8 mouse cellular contexts compared by ENCODE assay signal in genomic region chr11:119190498-119190897, GRCm38 (mm10). TPM values are rescaled to one million over a fixed set of nuclear protein-coding genes. Genes with fewer than 3 reads are reported as not detected.
DNase-seq lines count a peak whose midpoint lies in the region; ATAC-seq and TF ChIP-seq lines count a peak whose summit lies in the region.

No protein-coding gene starts in this region.

- peak; percentile 63 for ATAC-seq in CD4-positive, CD25-positive, alpha-beta regulatory T cell, adult 4 months
- ATAC-seq in embryonic facial prominence, embryonic 12.5 days (ENCODE audit: insufficient number of reproducible peaks, insufficient read depth, low FRiP score, low TSS enrichment): peak; percentile 31; the same call in 1 of the 2 replicates
- ATAC-seq in heart, embryonic 12.5 days (ENCODE audit: insufficient number of reproducible peaks, low FRiP score): peak; percentile 73
- peak; percentile 53 for ATAC-seq in kidney, embryonic 14.5 days (ENCODE audit: low FRiP score, low TSS enrichment)
- ATAC-seq in neural tube, embryonic 13.5 days (ENCODE audit: low read depth): peak; percentile 69

- 0 out of 2 replicates have a peak, but pooled peaks cover 5% of the 10 kb centered on the region for H3K36me3 ChIP-seq in embryonic facial prominence, embryonic 12.5 days
- no peaks in the 10 kb centered on the region for H3K36me3 ChIP-seq in heart, embryonic 12.5 days
- H3K36me3 ChIP-seq in kidney, embryonic 14.5 days (ENCODE audit: control insufficient read depth, insufficient read depth, low read length): no peaks in the 10 kb centered on the region
- H3K36me3 ChIP-seq in neural tube, embryonic 13.5 days: peaks cover 3% of the 10 kb centered on the region; the same call in 1 of the 2 replicates
- no peaks in the 10 kb centered on the region for H3K36me3 ChIP-seq in thymus, adult 2 months (ENCODE audit: control insufficient read depth, insufficient read depth, low read length)

- no peaks in the 10 kb centered on the region for H3K27me3 ChIP-seq in embryonic facial prominence, embryonic 12.5 days
- H3K27me3 ChIP-seq in heart, embryonic 12.5 days (replicated peaks): 0 out of 2 replicates have a peak, but pooled peaks cover 6% of the 10 kb centered on the region
- no peaks in the 10 kb centered on the region for H3K27me3 ChIP-seq in kidney, embryonic 14.5 days (ENCODE audit: control insufficient read depth, insufficient read depth, low read length)
- no peaks in the 10 kb centered on the region for H3K27me3 ChIP-seq in neural tube, embryonic 13.5 days
- H3K27me3 ChIP-seq in thymus, adult 2 months (ENCODE audit: control insufficient read depth, insufficient read depth, low read length): no peaks in the 10 kb centered on the region

- H3K27ac ChIP-seq in embryonic facial prominence, embryonic 12.5 days: no peak overlapping the region
- H3K27ac ChIP-seq in heart, embryonic 12.5 days (ENCODE audit: poor library complexity, severe bottlenecking): no peak overlapping the region
- H3K27ac ChIP-seq in kidney, embryonic 14.5 days (ENCODE audit: low read depth, low read length): no peak overlapping the region
- peak overlapping the region; percentile 79 for H3K27ac ChIP-seq in neural tube, embryonic 13.5 days (replicated peaks)
- no peak overlapping the region for H3K27ac ChIP-seq in thymus, adult 2 months (ENCODE audit: control insufficient read depth, insufficient read depth, low read length)

- TF ChIP-seq POLR2A in thymus, adult 2 months (IDR thresholded peaks at IDR 0.05; ENCODE audit: control insufficient read depth, extremely low read depth, insufficient read depth, low read length, poor library complexity): no peak

- H3K9me3 ChIP-seq in embryonic facial prominence, embryonic 12.5 days: no peaks in the 10 kb centered on the region
- no peaks in the 10 kb centered on the region for H3K9me3 ChIP-seq in heart, embryonic 12.5 days (replicated peaks)
- no peaks in the 10 kb centered on the region for H3K9me3 ChIP-seq in kidney, embryonic 14.5 days (ENCODE audit: control insufficient read depth, low read length)
- H3K9me3 ChIP-seq in neural tube, embryonic 13.5 days: no peaks in the 10 kb centered on the region

- peak; percentile 85 for TF ChIP-seq CTCF in thymus, adult 2 months (IDR thresholded peaks at IDR 0.05; ENCODE audit: borderline replicate concordance, control insufficient read depth, extremely low read depth, insufficient read depth, low read length, poor library complexity)

- no peak overlapping the region for H3K4me3 ChIP-seq in embryonic facial prominence, embryonic 12.5 days
- no peak overlapping the region for H3K4me3 ChIP-seq in heart, embryonic 12.5 days
- H3K4me3 ChIP-seq in kidney, embryonic 14.5 days (ENCODE audit: low read length): no peak overlapping the region
- H3K4me3 ChIP-seq in neural tube, embryonic 13.5 days: no peak overlapping the region
- H3K4me3 ChIP-seq in thymus, adult 2 months (ENCODE audit: control insufficient read depth, insufficient read depth, low read length): no peak overlapping the region

- no peak overlapping the region for H3K4me2 ChIP-seq in embryonic facial prominence, embryonic 12.5 days (replicated peaks)
- no peak overlapping the region for H3K4me2 ChIP-seq in heart, embryonic 12.5 days
- no peak overlapping the region for H3K4me2 ChIP-seq in kidney, embryonic 14.5 days (replicated peaks; ENCODE audit: low read depth, low read length)
- no peak overlapping the region for H3K4me2 ChIP-seq in neural tube, embryonic 13.5 days

- peak; percentile 76 for DNase-seq in adrenal gland, adult 8-10 months
- peak; percentile 70 to 79 for DNase-seq in lung, adult 18-20 months
- DNase-seq in thymus, adult 2 months: peak; percentile 66

- WGBS in embryonic facial prominence, embryonic 12.5 days: 26% methylated on average over 11 of the region's 11 CpGs
- 22% methylated on average over 11 of the region's 11 CpGs for WGBS in heart, embryonic 12.5 days
- 24% methylated on average over 11 of the region's 11 CpGs for WGBS in kidney, embryonic 14.5 days
- WGBS in neural tube, embryonic 13.5 days: 15% methylated on average over 11 of the region's 11 CpGs
- WGBS in thymus, adult 2 months: 4% methylated on average over 11 of the region's 11 CpGs

- peaks cover 49% of the 10 kb centered on the region for H3K4me1 ChIP-seq in embryonic facial prominence, embryonic 12.5 days
- H3K4me1 ChIP-seq in heart, embryonic 12.5 days (replicated peaks): peaks cover 25% of the 10 kb centered on the region
- H3K4me1 ChIP-seq in kidney, embryonic 14.5 days (ENCODE audit: control insufficient read depth, insufficient read depth, low read length): peaks cover 12% of the 10 kb centered on the region; the same call in 1 of the 2 replicates
- peaks cover 61% of the 10 kb centered on the region for H3K4me1 ChIP-seq in neural tube, embryonic 13.5 days (replicated peaks)
- H3K4me1 ChIP-seq in thymus, adult 2 months (replicated peaks; ENCODE audit: control insufficient read depth, insufficient read depth, low read length): peaks cover 7% of the 10 kb centered on the region

- H3K9ac ChIP-seq in embryonic facial prominence, embryonic 12.5 days: peak overlapping the region; percentile 30; the same call in 1 of the 2 replicates
- no peak overlapping the region for H3K9ac ChIP-seq in heart, embryonic 12.5 days
- no peak overlapping the region; the same call in 1 of the 2 replicates for H3K9ac ChIP-seq in kidney, embryonic 14.5 days (ENCODE audit: low read depth, low read length)
- H3K9ac ChIP-seq in neural tube, embryonic 13.5 days: peak overlapping the region; percentile 62

RNA-seq across cellular contexts. Expression of gene Tbc1d16, which starts 37.8 kb away (rescaled TPM):
- polyA plus RNA-seq in CD4-positive, CD25-positive, alpha-beta regulatory T cell, adult 4 months (2017; shearing (Covaris generic)): 1 to 10 TPM in 1 of 2 experiments, under 1 TPM in 1; 0.72 to 1.0 TPM
- 10 to 100 TPM; 17.1 to 26.4 (median 22.0) TPM for total RNA-seq in adrenal gland, adult 8-10 months (2022)
- 20.3 and 20.9 TPM in 2 replicates for polyA plus RNA-seq in embryonic facial prominence, embryonic 12.5 days (2016; fragmentation: Nextera tagmentation; extraction: Ambion mirVana)
- polyA plus RNA-seq in heart, embryonic 12.5 days (2016; fragmentation: Nextera tagmentation; extraction: Ambion mirVana): 7.4 and 7.5 TPM in 2 replicates
- polyA plus RNA-seq in kidney, embryonic 14.5 days (2014; fragmentation: Nextera tagmentation; extraction: Ambion mirVana): 7.3 and 13.0 TPM in 2 replicates
- polyA plus RNA-seq in neural tube, embryonic 13.5 days (2015; fragmentation: Nextera tagmentation; extraction: Ambion mirVana): 49.0 and 50.8 TPM in 2 replicates
- 10.8 and 12.0 TPM in 2 replicates for polyA plus RNA-seq in thymus, adult 2 months (2012; rRNA removed)

RNA-seq across cellular contexts. Expression of gene Ccdc40, which starts 37.9 kb away (rescaled TPM):
- polyA plus RNA-seq in CD4-positive, CD25-positive, alpha-beta regulatory T cell, adult 4 months (2017; shearing (Covaris generic)): 1 to 10 TPM; 2.9 to 3.6 TPM
- 1 to 10 TPM in 2 of 4 experiments, under 1 TPM in 2; 0.73 to 1.9 (median 1.3) TPM for total RNA-seq in adrenal gland, adult 8-10 months (2022)
- 10.5 and 11.6 TPM in 2 replicates for polyA plus RNA-seq in embryonic facial prominence, embryonic 12.5 days (2016; fragmentation: Nextera tagmentation; extraction: Ambion mirVana)
- polyA plus RNA-seq in heart, embryonic 12.5 days (2016; fragmentation: Nextera tagmentation; extraction: Ambion mirVana): 3.1 and 3.7 TPM in 2 replicates
- 5.6 and 6.4 TPM in 2 replicates for polyA plus RNA-seq in kidney, embryonic 14.5 days (2014; fragmentation: Nextera tagmentation; extraction: Ambion mirVana)
- 15.7 and 15.8 TPM in 2 replicates for polyA plus RNA-seq in neural tube, embryonic 13.5 days (2015; fragmentation: Nextera tagmentation; extraction: Ambion mirVana)
- polyA plus RNA-seq in thymus, adult 2 months (2012; rRNA removed): 1.8 and 2.5 TPM in 2 replicates

Comparison
In these comparisons a context has a peak if more than half of its experiments do, and no peak if none do; other contexts are left out.
1. H3K9ac ChIP-seq: peak in embryonic facial prominence, embryonic 12.5 days (single experiment) and neural tube, embryonic 13.5 days (single experiment); none in heart, embryonic 12.5 days (single experiment) and kidney, embryonic 14.5 days (single experiment).
2. Peak in every context shown above with its lines, with median percentiles within 50 percentile points of each other: ATAC-seq and DNase-seq.